Mouse (Mus musculus): ENCODE data around the gene Tmem170b. TPM values are rescaled to one million over a fixed set of nuclear protein-coding genes. Genes with fewer than 3 reads are reported as not detected.

The Tmem170b gene
- total RNA-seq (2015) (27.3 and 31.5 TPM in 2 replicates), total RNA-seq (2017) (18.9 and 22.4 TPM in 2 replicates)

DNA sequence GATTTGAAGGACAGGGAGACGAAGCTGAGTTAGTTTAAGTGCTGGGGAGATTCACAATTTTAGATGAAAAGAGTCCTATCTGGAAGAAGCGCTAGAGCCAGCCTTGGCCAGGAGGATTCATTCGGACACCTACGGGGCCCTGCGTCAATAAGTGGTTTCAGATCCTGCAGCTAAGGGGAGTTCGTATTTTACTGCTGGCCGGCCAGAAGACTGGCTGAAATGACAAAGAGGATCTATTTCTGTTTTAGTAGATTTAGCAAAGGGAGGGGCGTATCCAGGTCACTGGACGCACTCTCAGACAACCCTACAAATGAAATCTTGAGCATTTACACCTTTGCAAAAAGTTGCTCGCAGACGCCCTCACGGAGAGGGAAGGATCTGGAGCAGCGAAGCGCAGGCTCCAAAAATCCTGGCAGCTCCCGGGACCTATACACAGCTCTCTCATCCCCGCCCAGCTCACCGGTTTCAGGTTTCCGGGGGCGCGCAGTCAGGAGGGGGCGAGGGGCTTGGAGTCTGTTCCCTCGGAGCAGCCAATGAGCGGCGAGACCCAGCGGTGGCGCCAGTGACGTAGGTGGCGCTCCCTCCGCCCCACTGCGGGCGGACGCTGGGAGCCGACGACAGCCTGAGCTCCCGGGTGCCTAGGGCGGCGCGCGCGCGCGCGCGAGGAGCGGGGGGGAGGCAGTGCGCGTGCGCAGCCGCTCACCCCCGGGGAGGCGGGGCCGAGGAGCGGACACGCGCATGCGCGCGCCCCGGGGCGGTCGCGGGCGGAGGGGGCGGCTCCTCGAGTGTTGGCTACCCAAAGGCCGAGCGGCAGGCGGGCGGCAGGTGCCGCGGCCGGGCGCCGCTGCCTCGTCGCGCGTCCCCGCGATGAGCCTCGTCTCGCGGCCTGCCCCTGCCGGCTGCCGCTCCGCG lies at the start of gene Tmem170b:
Gene Tmem170b (plus strand): TSS at position 809 of the 912 bp plus-strand sequence.
- ATAC-seq (replicated peaks; ENCODE audit: poor library complexity), result peak; percentile 90

DNA sequence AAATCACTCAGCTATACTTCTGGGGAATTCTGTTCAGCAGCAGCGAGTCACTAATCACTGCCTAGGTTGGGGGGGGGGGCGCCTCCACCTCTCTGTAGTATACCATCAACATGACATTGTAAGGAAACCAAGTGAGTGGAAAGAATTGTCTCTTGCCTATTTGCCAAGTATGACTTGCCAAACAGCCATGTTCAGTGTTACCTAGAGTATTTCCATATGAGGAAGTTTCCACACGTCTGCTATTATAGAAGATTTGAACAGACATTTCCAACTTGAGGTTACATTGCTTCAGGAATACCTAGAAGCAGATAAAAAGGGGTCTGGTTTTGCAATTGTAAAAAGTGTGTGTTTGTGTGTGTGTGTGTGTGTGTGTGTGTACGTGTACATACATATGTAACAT lies 44.7 kb upstream of the Tmem170b start:
- ATAC-seq (replicated peaks; ENCODE audit: poor library complexity), result peak; percentile 48

DNA sequence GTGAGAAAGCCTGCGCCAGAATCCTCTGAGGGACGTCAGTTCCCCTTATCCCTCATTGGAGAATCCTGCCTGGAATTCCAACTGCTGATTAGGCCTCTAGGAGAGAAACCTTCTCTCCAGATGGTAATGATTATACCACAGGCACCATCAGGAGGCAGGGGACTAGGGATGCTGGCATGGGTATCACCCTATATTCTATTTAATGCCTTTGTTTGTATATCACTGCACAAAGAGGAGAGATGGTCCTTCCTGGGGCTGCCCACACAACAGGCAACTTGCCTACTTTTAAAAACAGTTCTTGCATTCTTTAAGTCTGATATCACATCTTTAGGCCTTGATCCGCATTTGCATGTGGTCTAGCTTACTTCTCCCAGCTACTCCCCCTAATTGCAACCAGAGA lies 37.3 kb upstream of the Tmem170b start:
- ATAC-seq (replicated peaks; ENCODE audit: poor library complexity), result no peak

DNA sequence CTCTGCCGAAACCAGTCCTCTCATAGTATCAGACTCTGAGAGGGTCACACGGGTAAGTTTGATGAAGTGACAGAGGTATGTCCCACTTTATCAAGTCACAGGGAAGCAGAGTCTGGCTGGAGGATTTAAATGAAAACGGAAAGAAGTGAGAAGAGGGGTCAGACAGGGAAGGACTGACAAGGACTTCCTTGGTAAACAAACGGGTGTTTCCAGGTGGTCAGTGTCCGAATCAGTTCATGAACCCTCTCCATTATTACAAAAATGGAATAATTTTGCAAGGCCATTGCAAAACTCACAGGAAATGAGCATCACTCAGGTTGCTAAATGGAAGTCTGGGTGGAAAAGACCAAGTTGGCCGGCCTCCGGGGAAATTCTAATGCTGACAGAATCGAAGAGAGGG lies 36.8 kb upstream of the Tmem170b start:
- ATAC-seq (replicated peaks; ENCODE audit: poor library complexity), result 0 out of 2 replicates have a peak, but pooled peaks have one; percentile 24

DNA sequence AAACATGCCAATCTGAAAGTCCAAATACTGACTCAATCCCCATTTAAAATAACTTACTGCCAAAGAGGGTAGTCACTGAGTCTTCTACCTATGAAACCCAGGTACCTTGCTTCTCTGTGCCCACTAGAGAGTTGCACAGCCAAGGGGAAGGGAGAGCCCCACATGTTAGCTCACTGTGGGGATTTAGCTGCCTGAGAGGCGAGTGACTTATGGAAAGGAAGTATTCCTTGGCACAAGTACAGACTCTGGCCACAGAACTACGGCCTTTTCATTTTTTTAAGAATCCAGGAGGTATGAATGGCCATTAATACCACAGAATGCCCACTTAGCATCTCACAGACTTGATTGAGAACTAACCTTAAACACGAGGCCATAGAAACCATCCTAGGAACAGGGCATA lies 35.9 kb upstream of the Tmem170b start:
- ATAC-seq (replicated peaks; ENCODE audit: poor library complexity), result no peak

DNA sequence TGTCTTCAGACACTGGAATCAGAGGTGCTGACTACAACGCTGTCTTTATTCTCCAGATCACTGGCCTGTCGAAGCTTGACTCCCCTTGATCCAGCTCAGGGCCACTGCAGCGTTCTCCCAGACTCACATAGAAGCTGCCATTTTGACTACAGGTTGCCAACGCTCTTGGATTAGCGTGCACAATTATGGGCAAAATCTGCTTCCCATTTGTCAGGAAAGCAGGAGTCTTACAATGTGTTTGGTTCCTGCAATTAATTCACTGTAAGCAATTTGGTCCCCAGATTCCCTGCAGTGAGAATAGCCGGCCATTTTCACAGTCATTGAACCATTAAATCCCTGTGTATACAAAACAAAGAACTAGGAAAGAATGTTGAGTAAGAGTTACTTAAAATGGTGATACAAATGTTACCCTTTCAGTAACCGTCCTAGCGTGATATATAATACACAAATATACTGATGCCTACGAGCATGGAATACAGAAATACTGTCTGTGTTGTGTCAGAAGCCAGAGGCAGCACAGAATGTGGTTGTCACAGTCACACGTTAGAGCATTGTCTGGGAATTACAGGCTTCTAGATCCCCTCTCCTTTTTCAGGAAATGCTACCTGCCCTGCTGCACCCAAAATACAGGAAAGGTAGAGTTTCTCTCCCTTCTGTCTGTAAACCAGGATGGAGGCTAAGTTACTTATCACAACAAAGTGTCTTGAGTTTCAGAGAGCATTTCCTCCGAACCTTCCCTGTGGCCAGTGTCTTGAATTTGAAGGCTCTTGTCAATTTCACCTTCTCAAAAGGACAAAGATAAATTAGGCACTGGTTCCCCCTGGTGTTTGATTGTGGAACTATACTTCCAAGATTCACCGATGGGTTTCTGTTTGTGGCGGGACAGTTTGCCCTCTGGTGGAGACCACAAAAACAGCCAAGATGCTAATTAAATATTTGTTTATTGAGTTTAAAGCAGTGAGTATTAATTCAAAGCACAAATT lies 34.0 kb upstream of the Tmem170b start:
- peak; percentile 98 for ATAC-seq (replicated peaks; ENCODE audit: poor library complexity)

DNA sequence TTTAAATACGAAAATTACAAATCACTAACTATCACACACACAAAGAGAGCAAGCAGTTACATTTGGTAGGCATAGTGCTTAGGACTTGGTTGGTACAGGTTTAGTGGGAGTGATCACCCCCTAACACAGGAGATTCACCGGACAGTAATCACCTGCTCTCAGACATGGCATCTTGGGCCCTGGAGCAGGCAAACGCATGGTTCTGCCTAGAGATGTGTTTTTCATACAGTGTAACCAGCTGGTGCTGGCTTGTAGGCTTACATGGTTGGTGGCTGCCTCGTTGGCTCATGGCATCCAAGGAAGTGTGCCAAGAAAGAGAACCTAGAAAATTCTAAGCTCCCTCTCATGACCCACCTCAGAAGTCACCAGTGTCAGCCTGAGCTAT lies 33.4 kb upstream of the Tmem170b start:
- no peak for ATAC-seq (replicated peaks; ENCODE audit: poor library complexity)

DNA sequence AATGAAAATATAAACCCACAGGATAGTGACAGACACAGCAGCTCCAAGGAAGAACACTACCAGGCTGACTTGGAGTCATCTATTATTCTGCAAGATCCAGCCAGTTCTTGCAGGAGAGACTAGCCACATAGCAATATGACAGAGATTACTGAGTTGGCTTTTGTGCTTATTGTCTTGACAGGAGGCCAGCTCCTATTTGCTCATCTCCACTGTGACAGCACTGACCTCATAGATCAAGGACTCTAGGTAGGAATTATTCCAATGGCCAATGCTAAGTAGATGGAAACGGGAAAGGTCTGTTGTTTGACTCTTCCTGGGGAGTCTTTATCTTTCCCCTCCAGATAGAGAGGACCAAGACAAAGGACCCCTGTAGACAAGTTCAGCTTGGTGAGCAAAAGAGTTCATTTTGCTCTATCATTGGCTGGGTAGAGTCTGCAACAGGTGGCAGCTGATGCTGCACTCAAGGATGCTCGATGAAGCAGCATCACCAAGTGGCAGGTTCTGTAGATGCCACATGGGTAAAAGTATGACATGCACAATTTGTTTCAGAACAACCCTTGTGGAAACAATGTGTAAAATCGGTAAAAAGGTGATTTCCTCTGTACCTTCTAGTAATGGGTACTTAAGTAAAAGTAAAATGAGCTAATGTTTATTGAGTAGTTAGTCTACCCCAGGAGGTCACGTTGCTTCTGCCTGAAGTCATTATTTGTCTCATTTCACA lies 32.4 kb upstream of the Tmem170b start:
- no peak for ATAC-seq (replicated peaks; ENCODE audit: poor library complexity)

DNA sequence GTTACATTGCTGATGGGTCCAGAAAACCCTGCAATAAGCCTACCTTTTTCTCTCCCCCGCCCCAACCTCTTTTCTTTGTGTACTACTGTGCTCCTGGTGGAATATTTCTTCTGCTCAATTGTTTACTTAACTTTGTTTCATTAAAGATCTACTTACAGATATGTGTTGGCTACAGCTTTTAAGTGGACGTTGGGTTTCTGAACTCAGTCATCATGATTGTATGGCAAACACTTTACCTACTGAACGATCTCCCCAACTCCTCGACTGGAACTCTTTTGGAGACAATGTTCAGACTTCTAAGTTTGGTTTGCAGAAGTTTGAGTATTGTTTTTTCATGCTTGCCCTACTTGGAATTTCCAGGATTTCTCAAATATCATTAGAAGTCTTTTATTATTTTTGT lies 24.6 kb upstream of the Tmem170b start:
- ATAC-seq (replicated peaks; ENCODE audit: poor library complexity), result no peak

DNA sequence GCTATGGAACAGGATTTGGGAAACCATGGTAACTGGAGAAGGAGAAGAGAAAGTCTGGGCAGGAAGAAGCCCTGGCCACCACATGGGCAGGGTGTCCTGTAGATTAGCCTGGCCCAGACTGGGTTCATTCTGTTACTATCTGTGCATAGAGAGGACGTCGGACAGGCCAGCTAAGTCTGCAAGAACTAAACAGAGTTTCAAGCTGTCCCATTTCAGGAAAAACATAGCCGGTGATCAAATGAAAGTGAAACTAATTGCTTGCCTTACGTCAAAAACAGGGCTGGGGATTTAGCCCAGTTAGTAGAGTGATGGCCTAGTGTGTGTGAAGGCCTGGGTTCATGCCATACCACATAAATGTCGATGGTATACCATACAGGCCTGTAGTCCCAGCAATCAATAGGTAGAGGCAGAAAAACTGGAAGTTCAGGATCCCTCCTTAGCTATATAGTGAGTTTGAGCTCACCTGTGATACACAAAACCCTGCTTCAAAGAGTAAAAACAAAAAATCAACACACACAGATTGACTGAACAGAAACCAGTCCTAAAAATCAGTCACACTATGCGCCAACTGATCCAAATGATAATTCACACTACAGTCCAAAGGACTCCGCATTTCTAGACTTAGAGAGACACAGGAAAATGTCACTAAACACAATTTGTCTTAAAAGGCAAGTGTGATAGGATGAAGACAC lies 21.9 kb upstream of the Tmem170b start:
- peak; percentile 63 for ATAC-seq (replicated peaks; ENCODE audit: poor library complexity)

DNA sequence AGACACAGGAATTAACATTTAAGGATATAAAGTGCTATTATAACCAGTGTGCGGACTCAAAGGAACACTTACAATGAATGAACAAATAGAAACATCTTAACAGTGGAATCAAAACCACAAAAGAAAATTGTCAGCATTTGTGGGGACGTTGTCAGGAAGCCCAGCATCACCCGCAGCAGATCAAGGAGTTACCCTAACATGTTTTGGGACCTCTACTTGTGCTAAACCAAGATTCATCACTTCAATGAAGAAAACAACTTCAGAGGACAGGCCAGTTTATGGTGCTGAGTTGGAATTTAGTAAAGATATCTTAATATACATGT lies 21.4 kb upstream of the Tmem170b start:
- no peak for ATAC-seq (replicated peaks; ENCODE audit: poor library complexity)

DNA sequence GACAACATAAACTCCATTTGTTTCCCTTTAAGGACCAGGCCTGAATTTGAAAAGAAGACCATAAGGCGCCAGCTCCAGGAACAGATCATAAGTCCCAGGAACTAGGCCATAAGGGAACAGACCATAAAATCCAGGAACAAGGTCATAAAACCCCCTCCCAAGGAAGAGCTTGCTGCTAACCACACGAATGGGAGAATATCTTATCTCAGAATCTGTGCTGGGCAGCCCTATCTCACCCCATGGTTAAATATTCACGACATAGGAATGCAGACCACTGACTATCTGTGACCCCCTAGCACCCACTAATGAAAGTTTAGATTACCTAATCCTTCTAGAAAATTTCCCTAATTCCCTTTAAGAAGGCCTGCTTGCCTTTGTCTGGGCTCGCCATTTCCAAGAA lies 20.8 kb upstream of the Tmem170b start:
- no peak for ATAC-seq (replicated peaks; ENCODE audit: poor library complexity)

DNA sequence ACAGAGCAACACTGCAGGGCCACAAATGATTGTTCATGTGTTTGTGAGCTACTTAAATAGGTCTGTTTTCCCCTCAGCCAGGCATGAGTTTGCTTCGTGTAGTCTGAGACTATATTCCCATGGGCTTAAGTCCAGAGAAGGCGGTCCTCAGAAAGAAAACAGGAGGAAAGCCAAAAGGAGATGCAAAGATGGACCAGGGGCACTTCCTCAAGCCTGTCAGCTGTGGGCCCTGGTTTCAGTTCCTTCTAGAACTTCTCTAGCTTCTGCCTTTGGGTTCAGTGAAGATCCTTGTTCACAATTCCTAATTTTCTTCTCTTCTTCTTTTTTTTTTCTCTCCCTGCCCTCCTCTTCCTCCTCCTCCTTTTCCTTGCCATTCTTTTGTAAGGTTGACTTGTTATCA lies 9.0 kb upstream of the Tmem170b start:
- peak; percentile 57 for ATAC-seq (replicated peaks; ENCODE audit: poor library complexity)

DNA sequence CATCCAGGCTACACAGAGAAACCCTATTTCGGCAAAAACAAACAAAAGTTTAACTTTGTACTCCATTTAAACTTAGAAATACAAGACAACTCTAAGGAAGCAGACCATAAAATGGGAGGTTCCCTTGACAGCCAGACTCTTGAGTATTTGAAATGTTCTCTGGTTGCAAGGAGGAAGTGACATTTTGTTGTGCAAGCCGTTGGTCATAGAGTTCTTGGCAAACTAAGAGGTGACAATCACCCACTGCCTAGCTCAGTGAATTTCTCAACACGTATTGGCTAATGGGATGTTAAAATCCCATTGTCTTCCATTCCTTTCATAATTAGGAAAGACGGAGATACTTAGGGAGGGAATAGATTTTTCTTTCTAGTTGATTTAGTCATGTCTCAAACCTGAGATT lies 5.7 kb upstream of the Tmem170b start:
- ATAC-seq (replicated peaks; ENCODE audit: poor library complexity), result peak; percentile 81

DNA sequence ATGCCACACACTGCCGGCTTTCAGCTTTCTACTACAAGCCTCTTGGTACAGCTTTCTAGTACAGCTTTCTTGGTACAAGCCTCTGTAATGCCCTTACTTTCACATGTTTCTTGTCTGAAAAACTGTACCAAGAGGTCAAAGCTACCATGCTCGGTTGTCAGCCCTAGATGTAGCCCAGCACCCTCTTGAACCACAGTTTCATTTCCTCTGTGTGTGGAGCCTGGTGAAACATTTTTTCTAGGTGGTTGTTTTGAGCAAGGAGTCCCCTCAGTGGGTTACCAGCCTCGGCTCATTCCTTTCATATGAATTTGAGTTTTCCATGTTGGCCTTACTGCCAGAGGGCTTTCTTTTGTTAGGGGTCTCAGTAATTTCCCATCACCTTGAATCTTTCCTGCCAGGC lies 4.7 kb upstream of the Tmem170b start:
- no peak for ATAC-seq (replicated peaks; ENCODE audit: poor library complexity)

DNA sequence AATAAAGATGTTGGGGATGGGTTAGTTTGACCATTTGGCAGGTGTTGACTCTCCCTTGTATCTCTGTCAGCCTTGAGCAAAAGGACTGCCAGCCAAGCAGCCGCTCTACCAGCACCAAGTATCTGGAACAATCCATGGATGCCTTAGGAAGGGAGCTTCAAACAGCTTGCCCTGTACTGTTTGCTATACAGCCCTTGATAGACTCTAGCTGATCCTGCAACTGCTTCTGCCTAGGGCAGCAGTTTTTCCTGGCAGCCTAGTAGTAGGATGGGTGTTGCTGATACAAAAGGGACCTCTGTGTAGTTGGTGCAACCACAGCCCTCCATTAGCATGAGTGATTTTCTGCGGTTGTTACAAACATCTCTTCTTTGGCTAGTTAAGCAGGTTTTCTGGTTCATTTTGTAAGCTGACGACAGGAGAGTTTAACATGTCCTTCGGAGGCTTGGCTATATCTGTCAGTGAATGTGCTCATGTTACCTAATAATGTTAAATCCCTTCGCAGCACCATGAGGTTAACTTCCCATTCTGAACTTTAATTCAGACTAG lies 1.7 kb upstream of the Tmem170b start:
- no peak for ATAC-seq (replicated peaks; ENCODE audit: poor library complexity)

DNA sequence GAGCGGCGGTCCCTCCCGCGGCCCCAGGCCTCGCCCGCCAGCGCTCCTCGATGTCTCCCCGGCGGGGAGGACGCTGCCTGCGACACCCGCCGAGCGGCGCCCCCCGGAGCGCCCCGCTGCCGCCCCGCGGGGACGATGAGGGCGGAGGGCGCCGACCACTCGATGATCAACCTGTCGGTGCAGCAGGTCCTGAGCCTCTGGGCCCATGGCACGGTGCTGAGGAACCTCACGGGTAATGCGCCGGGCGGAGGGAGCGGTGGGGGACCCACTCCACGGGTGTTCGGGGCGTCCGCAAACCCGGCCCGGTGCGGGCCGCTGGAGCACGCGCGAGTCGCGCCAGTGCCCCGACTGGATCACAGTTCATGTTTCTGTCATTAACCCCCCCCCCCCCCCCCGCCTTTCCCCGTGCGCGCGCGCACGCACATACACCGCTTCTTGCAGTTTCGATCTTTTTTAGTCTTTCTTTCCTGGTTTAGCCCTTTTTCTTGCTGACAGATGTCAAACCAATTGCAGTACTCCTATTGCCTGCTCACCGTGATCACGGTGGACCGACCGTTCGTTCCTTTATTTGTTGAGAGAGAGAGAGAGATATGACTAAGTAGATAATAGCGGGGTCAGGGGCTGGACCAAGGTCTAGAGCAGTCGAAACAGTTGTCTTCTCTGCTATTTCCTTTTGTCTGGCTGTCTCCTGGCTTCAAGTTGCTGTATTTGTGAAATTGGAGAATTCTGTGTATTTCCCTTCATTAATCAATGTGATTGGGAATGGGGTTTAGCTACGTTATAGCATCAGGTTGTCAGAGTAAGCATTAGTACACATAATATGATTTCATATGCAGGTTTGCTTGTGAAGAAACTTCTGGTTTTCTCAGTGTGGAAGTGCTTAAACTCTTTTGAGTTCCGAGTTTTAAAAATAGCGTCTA lies 634 bp downstream of the Tmem170b start:
- ATAC-seq (replicated peaks; ENCODE audit: poor library complexity), result peak; percentile 6; the same call in 1 of the 2 replicates

DNA sequence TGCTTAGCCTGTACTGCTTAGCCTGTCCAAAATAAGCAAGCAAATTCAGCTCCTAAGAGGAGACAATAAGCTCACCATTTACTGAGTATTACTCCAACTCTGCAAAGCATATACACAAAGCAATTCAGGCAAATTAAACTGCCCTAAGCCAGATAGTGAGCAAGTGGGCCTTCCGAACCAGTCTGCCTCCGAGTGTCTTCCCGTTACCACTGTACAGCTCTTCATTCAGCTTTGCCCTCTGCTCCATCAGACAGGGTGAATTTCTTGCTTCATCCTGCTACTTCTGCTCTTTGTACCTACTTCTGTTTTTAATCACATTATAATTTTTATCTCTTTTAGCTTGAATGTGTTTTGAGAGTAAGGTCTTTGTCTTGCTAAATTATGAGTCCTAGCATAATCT lies 1.9 kb downstream of the Tmem170b start:
- 0 out of 2 replicates have a peak, but pooled peaks have one; percentile 20 for ATAC-seq (replicated peaks; ENCODE audit: poor library complexity)

DNA sequence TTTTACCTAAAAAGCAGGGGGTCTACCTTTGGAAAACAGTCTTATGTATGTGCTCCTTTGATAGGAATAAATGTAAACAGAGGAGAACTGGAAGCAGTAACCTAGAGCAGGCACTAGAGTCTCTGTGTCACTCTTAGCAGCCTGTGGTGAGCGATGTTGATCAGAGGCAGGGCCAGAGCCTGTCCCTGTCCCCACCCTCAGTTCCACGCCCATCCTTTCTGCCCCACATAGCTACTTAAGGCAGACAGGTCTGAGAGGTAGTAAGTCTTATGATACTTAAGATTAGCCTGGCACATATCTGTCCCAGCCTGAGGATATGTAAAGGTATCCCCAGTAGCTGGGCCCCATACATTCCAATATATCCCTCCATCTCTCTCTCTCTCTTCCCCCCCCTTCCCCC lies 2.9 kb downstream of the Tmem170b start:
- no peak for ATAC-seq (replicated peaks; ENCODE audit: poor library complexity)

All from megakaryocyte progenitor cell, adult 5-6 weeks (primary cell).